ENCODE assay signal across 8 mouse cellular contexts in the genomic region with DNA sequence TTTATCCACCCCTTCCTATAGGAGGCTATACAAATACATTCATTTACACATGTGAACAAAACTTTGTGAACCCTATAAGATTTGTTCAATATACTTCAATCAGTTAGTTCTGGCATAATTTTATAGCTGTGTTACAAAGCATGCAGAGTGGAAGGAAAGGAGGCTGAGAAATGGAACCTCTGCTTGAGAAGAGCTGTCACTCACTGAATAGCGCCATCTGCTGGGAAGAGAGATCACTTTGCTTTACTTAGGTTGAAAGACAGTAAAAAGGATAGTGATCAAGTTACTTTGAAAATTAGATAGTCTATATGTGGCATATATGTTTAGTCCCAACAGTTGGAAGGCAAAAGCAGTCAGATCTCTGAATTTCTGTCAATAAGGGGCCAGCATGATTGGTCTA.
DNase-seq lines count a peak whose midpoint lies in the region; ATAC-seq and TF ChIP-seq lines count a peak whose summit lies in the region.

No protein-coding gene starts in this region.

- no peaks in the 10 kb centered on the region for H3K4me1 ChIP-seq in intestine, postnatal 0 days (replicated peaks; ENCODE audit: control insufficient read depth, insufficient read depth, low read length)
- H3K4me1 ChIP-seq in intestine, embryonic 16.5 days (ENCODE audit: control insufficient read depth, insufficient read depth, low read length) = no peaks in the 10 kb centered on the region
- H3K4me1 ChIP-seq in hindbrain, postnatal 0 days (ENCODE audit: insufficient read depth, low read length) = no peaks in the 10 kb centered on the region
- H3K4me1 ChIP-seq in midbrain, embryonic 11.5 days (ENCODE audit: control insufficient read depth, insufficient read depth, low read length) = no peaks in the 10 kb centered on the region

- TF ChIP-seq CTCF in intestine, postnatal 0 days (IDR thresholded peaks at IDR 0.05; ENCODE audit: low read depth) = peak; percentile 55
- TF ChIP-seq CTCF in hindbrain, postnatal 0 days (IDR thresholded peaks at IDR 0.05; ENCODE audit: low read depth) = peak; percentile 71

- no peak overlapping the region for H3K4me2 ChIP-seq in intestine, postnatal 0 days (replicated peaks; ENCODE audit: low read depth)
- no peak overlapping the region for H3K4me2 ChIP-seq in intestine, embryonic 16.5 days (ENCODE audit: low read depth, low read length)
- H3K4me2 ChIP-seq in hindbrain, postnatal 0 days (ENCODE audit: low read depth, low read length) = no peak overlapping the region
- no peak overlapping the region for H3K4me2 ChIP-seq in midbrain, embryonic 11.5 days

- H3K9me3 ChIP-seq in intestine, postnatal 0 days (ENCODE audit: control insufficient read depth) = no peaks in the 10 kb centered on the region
- no peaks in the 10 kb centered on the region for H3K9me3 ChIP-seq in intestine, embryonic 16.5 days (ENCODE audit: control insufficient read depth, low read length)
- H3K9me3 ChIP-seq in hindbrain, postnatal 0 days (ENCODE audit: low read length) = no peaks in the 10 kb centered on the region
- no peaks in the 10 kb centered on the region for H3K9me3 ChIP-seq in midbrain, embryonic 11.5 days (ENCODE audit: control insufficient read depth, low read length)

- ATAC-seq in intestine, postnatal 0 days = no peak
- no peak for ATAC-seq in intestine, embryonic 16.5 days
- 0 out of 2 replicates have a peak, but pooled peaks have one; percentile 24 for ATAC-seq in hindbrain, postnatal 0 days
- ATAC-seq in midbrain, embryonic 11.5 days (ENCODE audit: low FRiP score) = peak; percentile 67; the same call in 1 of the 2 replicates

- WGBS in intestine, postnatal 0 days = 35% methylated on average over 1 of the region's 1 CpGs
- 41% methylated on average over 1 of the region's 1 CpGs for WGBS in intestine, embryonic 16.5 days
- 26% methylated on average over 1 of the region's 1 CpGs for whole genome bisulfite sequencing in hindbrain, postnatal 0 days
- WGBS in midbrain, embryonic 11.5 days = 29% methylated on average over 1 of the region's 1 CpGs

- no peak overlapping the region for H3K9ac ChIP-seq in intestine, postnatal 0 days (ENCODE audit: low read depth, low read length)
- H3K9ac ChIP-seq in intestine, embryonic 16.5 days (ENCODE audit: low read depth, low read length) = no peak overlapping the region
- H3K9ac ChIP-seq in hindbrain, postnatal 0 days (replicated peaks; ENCODE audit: low read length) = no peak overlapping the region
- H3K9ac ChIP-seq in midbrain, embryonic 11.5 days (ENCODE audit: low read length) = no peak overlapping the region

- DNase-seq in ES-CJ7 (ENCODE audit: low read depth, low spot score) = peak; percentile 80
- DNase-seq in adrenal gland, postnatal 25 days = peak; percentile 2
- peak; percentile 87 for DNase-seq in hindbrain, postnatal 0 days (ENCODE audit: low spot score)
- DNase-seq in midbrain, embryonic 11.5 days (ENCODE audit: low spot score, missing footprints) = no peak
- no peak for DNase-seq in ovary, postnatal 10 days (ENCODE audit: low spot score)
- DNase-seq in natural killer cell, adult 2 months (ENCODE audit: low spot score in 2 of 2) = no peak

- no peak overlapping the region for H3K4me3 ChIP-seq in intestine, postnatal 0 days (ENCODE audit: low read depth, low read length)
- H3K4me3 ChIP-seq in intestine, embryonic 16.5 days (ENCODE audit: low read length) = no peak overlapping the region
- H3K4me3 ChIP-seq in hindbrain, postnatal 0 days (ENCODE audit: low read length) = no peak overlapping the region
- no peak overlapping the region for H3K4me3 ChIP-seq in midbrain, embryonic 11.5 days (ENCODE audit: low read depth, low read length)

- H3K27ac ChIP-seq in intestine, postnatal 0 days (ENCODE audit: low read depth, low read length) = no peak overlapping the region
- no peak overlapping the region for H3K27ac ChIP-seq in intestine, embryonic 16.5 days (ENCODE audit: low read length)
- H3K27ac ChIP-seq in hindbrain, postnatal 0 days = no peak overlapping the region
- H3K27ac ChIP-seq in midbrain, embryonic 11.5 days (ENCODE audit: low read depth, low read length) = no peak overlapping the region

- H3K27me3 ChIP-seq in intestine, postnatal 0 days (replicated peaks; ENCODE audit: control insufficient read depth, insufficient read depth, low read length) = no peaks in the 10 kb centered on the region
- H3K27me3 ChIP-seq in intestine, embryonic 16.5 days (replicated peaks; ENCODE audit: control insufficient read depth, insufficient read depth, low read length) = no peaks in the 10 kb centered on the region
- no peaks in the 10 kb centered on the region for H3K27me3 ChIP-seq in hindbrain, postnatal 0 days (ENCODE audit: insufficient read depth, low read length)
- H3K27me3 ChIP-seq in midbrain, embryonic 11.5 days (ENCODE audit: control insufficient read depth, insufficient read depth, low read length) = no peaks in the 10 kb centered on the region

- H3K36me3 ChIP-seq in intestine, postnatal 0 days (ENCODE audit: control insufficient read depth, insufficient read depth) = no peaks in the 10 kb centered on the region
- H3K36me3 ChIP-seq in intestine, embryonic 16.5 days (ENCODE audit: control insufficient read depth, insufficient read depth, low read length) = no peaks in the 10 kb centered on the region
- no peaks in the 10 kb centered on the region for H3K36me3 ChIP-seq in hindbrain, postnatal 0 days (ENCODE audit: insufficient read depth, low read length)
- H3K36me3 ChIP-seq in midbrain, embryonic 11.5 days (ENCODE audit: control insufficient read depth, insufficient read depth, low read length) = no peaks in the 10 kb centered on the region

Comparison
In these comparisons a context has a peak if more than half of its experiments do, and no peak if none do; other contexts are left out.
1. ATAC-seq: peak in hindbrain, postnatal 0 days (single experiment) and midbrain, embryonic 11.5 days (single experiment); none in intestine, postnatal 0 days (single experiment) and intestine, embryonic 16.5 days (single experiment).
2. DNase-seq: peak in ES-CJ7 (single experiment), adrenal gland, postnatal 25 days (single experiment) and hindbrain, postnatal 0 days (single experiment); none in midbrain, embryonic 11.5 days (single experiment), ovary, postnatal 10 days (single experiment) and natural killer cell, adult 2 months (0 of 2).